9 mouse cellular contexts compared by ENCODE assay signal in genomic region chr1:43337168-43337784, GRCm38 (mm10).
DNase-seq lines count a peak whose midpoint lies in the region; ATAC-seq and TF ChIP-seq lines count a peak whose summit lies in the region.
"Had no signal": no experiment of that assay in that cellular context is flagged by ENCODE, and none has a peak within 500 bp of the region (broad histone marks: within the 10 kb centered on the region; RNA-seq: fewer than 3 reads in every experiment).

No protein-coding gene starts in this region.

- WGBS in lung, embryonic 14.5 days: 75% methylated on average over 3 of the region's 3 CpGs

- peak; percentile 89 for ATAC-seq in lung, embryonic 14.5 days (ENCODE audit: insufficient read depth)
- no peak for ATAC-seq in megakaryocyte progenitor cell, adult 5-6 weeks (replicated peaks; ENCODE audit: poor library complexity)

- H3K4me3 ChIP-seq in brown adipose tissue, adult 24 weeks (ENCODE audit: insufficient read depth, low read depth, low read length): no peak overlapping the region
- H3K4me3 ChIP-seq in lung, embryonic 14.5 days (ENCODE audit: low read depth, low read length): no peak overlapping the region
- H3K4me3 ChIP-seq: liver, embryonic 13.5 days had no signal

- no peak overlapping the region for H3K4me2 ChIP-seq in lung, embryonic 14.5 days
- H3K4me2 ChIP-seq: liver, embryonic 13.5 days had no signal

- peak overlapping the region; percentile 88 for H3K27ac ChIP-seq in brown adipose tissue, adult 24 weeks (replicated peaks; ENCODE audit: low read depth, low read length)
- H3K27ac ChIP-seq in lung, embryonic 14.5 days (ENCODE audit: low read depth): peak overlapping the region; percentile 69
- H3K27ac ChIP-seq: liver, embryonic 13.5 days had no signal

- peaks cover 21% of the 10 kb centered on the region for H3K4me1 ChIP-seq in brown adipose tissue, adult 24 weeks (ENCODE audit: control insufficient read depth, insufficient read depth, insufficient read length, low read length)
- H3K4me1 ChIP-seq in lung, embryonic 14.5 days (ENCODE audit: insufficient read depth): peaks cover 7% of the 10 kb centered on the region
- H3K4me1 ChIP-seq: liver, embryonic 13.5 days had no signal

- H3K27me3 ChIP-seq in lung, embryonic 14.5 days (ENCODE audit: insufficient read depth, low read length): no peaks in the 10 kb centered on the region
- H3K27me3 ChIP-seq: liver, embryonic 13.5 days had no signal

- intact Hi-C loops in heart, postnatal 25 days (cut with DNase I): loop anchor here (1.0 to 5.0 kb wide), 3 partner anchors 34 to 108 kb away; no protein-coding TSS in a partner anchor

- peaks cover 8% of the 10 kb centered on the region; the same call in 1 of the 2 replicates for H3K9me3 ChIP-seq in lung, embryonic 14.5 days (ENCODE audit: low read depth, low read length)

- H3K36me3 ChIP-seq in lung, embryonic 14.5 days (ENCODE audit: insufficient read depth): no peaks in the 10 kb centered on the region
- H3K36me3 ChIP-seq: liver, embryonic 13.5 days had no signal

- peak; percentile 86 for DNase-seq in adipocyte (ENCODE audit: low spot score)
- DNase-seq in heart, postnatal 25 days (ENCODE audit: low spot score): peak; percentile 59
- peak; percentile 96 for DNase-seq in lung, embryonic 14.5 days
- DNase-seq in thymus, postnatal 25 days: no peak
- DNase-seq in retina, postnatal 1 day: no peak
- DNase-seq in right cerebral cortex, postnatal 14 days: no peak
- DNase-seq: liver, embryonic 13.5 days had no signal

- TF ChIP-seq CTCF in lung, embryonic 14.5 days (IDR thresholded peaks at IDR 0.05; ENCODE audit: low read depth): no peak

- H3K9ac ChIP-seq in lung, embryonic 14.5 days: no peak overlapping the region
- H3K9ac ChIP-seq: liver, embryonic 13.5 days had no signal

Comparison
In these comparisons a context has a peak if more than half of its experiments do, and no peak if none do; other contexts are left out.
1. DNase-seq: peak in adipocyte (single experiment), heart, postnatal 25 days (single experiment) and lung, embryonic 14.5 days (single experiment); none in thymus, postnatal 25 days (single experiment), retina, postnatal 1 day (single experiment) and right cerebral cortex, postnatal 14 days (single experiment).